Mouse (Mus musculus) colon, adult 2 months (tissue): ENCODE measurements around the gene Trim23. TPM values are rescaled to one million over a fixed set of nuclear protein-coding genes. Genes with fewer than 3 reads are reported as not detected.

Experiments
- polyA plus RNA-seq: library from polyadenylated mRNA; depleted of rRNA; stranded (reverse); fragments of >200 nt; gene quantifications from 2 replicates; pipeline ENCODE4 v1.2.3, GENCODE M21; 2012; rRNA removed

Trim23 gene
- polyA plus RNA-seq, result 0.93 and 1.1 TPM in 2 replicates

DNA sequence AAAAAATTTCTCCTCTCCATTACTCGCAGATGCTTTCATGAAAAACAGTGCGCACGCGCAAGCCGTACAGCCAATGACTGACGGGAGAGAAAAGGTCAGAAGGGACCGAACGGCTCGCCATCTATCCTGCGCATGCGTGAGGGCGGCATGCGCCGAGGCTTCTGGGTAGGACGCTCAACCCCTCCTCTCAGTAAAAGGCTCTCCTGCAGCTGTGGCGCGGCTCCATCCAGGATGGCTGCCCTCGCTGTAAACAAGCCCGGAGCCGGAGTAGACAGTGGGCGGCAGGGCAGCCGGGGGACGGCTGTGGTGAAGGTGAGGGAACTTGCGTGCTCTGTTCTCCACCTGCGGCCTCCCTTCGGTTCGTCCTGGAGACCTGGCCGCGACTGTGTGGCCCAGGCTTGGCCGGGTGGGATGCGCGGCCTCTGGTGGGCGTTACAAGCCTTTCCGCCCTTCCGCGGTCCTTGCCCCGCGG lies at the start of gene Trim23:
TSS of gene Trim23 (plus strand) at position 148 of the 472 bp plus-strand sequence.

DNA sequence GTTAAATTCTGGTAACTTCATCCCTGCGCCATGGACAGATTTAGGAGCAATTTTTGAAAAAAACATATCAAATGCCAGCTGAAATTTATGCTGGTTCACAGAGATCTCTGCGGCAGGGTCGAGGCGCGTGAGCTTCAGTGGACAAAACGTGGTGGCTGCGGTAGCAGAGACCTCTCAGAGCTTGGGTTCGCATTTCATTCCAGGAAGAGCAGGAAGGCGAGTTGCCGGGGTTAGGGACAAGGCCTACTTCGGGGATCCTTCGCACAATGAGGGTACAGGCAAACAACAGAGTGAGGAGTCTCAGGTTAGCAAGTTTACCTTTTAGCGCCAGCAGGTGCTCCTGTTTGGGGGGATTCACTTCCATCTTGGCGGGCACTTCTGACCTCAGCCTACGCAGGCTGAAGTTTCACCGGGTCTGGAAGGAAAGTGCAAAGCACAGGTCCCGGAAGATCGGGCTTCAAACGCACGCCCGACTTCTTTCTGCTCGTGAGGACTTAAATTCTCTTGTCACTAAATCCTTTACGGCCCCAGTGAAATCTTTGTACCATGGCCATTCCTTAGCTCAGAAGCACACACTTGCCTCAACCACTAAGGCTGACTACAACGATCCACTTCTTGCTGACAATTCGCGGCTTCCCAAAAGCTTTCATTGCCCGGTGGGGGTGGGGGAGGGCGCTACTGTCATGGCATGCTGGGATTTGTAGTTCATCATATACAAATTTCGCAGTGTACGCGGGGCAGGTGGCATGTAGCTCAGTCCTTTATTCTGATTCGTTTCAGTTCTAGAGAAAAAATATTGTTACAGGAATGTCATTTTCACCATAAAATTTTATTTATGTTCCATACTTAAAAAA lies 574 bp upstream of the Trim23 start, which contains the start of gene Trappc13:
TSS of gene Trappc13 (minus strand) at position 674 of the 854 bp plus-strand sequence.

DNA sequence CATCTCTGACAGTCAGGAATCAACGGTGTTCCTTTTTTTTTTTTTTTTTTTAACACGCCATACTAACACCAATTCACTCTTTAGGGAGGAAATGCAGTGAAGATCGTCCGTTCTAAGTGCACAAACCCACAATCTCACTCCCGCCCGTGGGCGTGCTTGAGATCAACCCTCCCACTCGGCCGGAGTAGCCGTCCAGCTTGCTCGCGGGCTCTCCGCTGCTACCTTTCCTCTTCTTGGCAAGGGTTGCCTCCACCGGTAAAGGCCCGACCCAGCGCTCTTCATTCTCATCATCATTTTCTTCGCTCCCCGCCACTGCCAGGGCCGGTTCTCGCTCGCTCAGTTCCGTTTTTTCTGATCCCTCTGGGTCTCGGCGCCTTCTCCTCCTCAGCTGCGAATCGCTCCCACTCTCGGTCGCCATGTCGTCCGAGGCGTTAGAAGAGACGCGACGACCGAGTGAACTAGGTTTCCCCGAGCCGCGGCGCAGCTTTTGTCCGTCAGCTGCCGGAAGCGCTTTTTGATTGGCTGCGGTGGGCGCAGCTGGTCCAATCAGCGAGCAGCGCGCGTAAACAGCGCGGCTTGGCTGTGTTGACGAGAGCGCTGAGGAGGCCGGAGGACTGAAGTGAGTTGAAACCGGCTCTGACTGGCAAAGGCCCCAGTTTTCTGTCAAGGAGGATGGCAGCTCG lies 49.9 kb downstream of the Trim23 start, which contains the start of the genes Cenpk and Ppwd1:
TSS of gene Cenpk (plus strand) at position 228 of the 683 bp plus-strand sequence.
TSS of gene Ppwd1 (minus strand) at position 460 of the 683 bp plus-strand sequence.

Other genes starting within 250 kb of the Trim23 start
- gene Nln, start 69.2 kb upstream of the Trim23 start, polyA plus RNA-seq, result 7.0 and 8.9 TPM in 2 replicates
- 0.77 and 0.86 TPM in 2 replicates for gene Sgtb, start 69.1 kb upstream of the Trim23 start, polyA plus RNA-seq
- gene Trappc13, start 328 bp upstream of the Trim23 start, polyA plus RNA-seq, result 4.4 and 4.7 TPM in 2 replicates
- 0.14 and 0.31 TPM in 2 replicates for gene Cenpk, start 49.8 kb downstream of the Trim23 start, polyA plus RNA-seq
- gene Ppwd1, start 50.0 kb downstream of the Trim23 start, polyA plus RNA-seq, result 0.49 and 0.51 TPM in 2 replicates
- gene Adamts6, start 109.0 kb downstream of the Trim23 start, polyA plus RNA-seq, result 0.41 and 0.54 TPM in 2 replicates